Mouse (Mus musculus) hindbrain, embryonic 16.5 days (tissue): ENCODE results near the gene Ptpn1. TPM values are rescaled to one million over a fixed set of nuclear protein-coding genes. Genes with fewer than 3 reads are reported as not detected.

Experiments used
- ATAC-seq: fragments of 200-750 bp; cut with Nextera tagmentation; 2 replicates; pipeline ENCODE4 v1.8.0; 2017; ENCODE audit warnings: moderate TSS enrichment, moderate library complexity
- H3K27ac ChIP-seq: fragments of 300-500 bp; sonication (generic); 2 replicates; pipeline ENCODE4 v1.5.1; 2014; ENCODE audit warnings: low read depth, mild to moderate bottlenecking, control low read depth, low read length, moderate library complexity
- H3K27me3 ChIP-seq: fragments of 300-500 bp; sonication (generic); replicated peaks from 2 replicates; pipeline ENCODE4 v1.6.1; 2014; ENCODE audit warnings: low read length; ENCODE audit not compliant: control insufficient read depth, insufficient read depth
- H3K36me3 ChIP-seq: fragments of 300-500 bp; sonication (generic); 2 replicates; pipeline ENCODE4 v1.6.1; 2014; ENCODE audit warnings: mild to moderate bottlenecking, low read length, moderate library complexity, mixed read lengths; ENCODE audit not compliant: control insufficient read depth, insufficient read depth
- H3K4me1 ChIP-seq: fragments of 300-500 bp; sonication (generic); 2 replicates; pipeline ENCODE4 v1.6.1; 2014; ENCODE audit warnings: low read depth, low read length; ENCODE audit not compliant: control insufficient read depth, insufficient read depth
- H3K4me2 ChIP-seq: fragments of 300-500 bp; sonication (generic); 2 replicates; pipeline ENCODE4 v1.6.1; 2014; ENCODE audit warnings: mild to moderate bottlenecking, low read length, control low read depth, moderate library complexity
- H3K4me3 ChIP-seq: fragments of 300-500 bp; sonication (generic); 2 replicates; pipeline ENCODE4 v1.5.1; 2014; ENCODE audit warnings: mild to moderate bottlenecking, low read length, control low read depth, moderate library complexity
- H3K9ac ChIP-seq: fragments of 300-500 bp; sonication (generic); 2 replicates; pipeline ENCODE4 v1.6.1; 2014; ENCODE audit warnings: low read depth, mild to moderate bottlenecking, control low read depth, low read length, moderate library complexity
- H3K9me3 ChIP-seq: fragments of 300-500 bp; sonication (generic); 2 replicates; pipeline ENCODE4 v1.6.1; 2014; ENCODE audit warnings: mild to moderate bottlenecking, low read length, moderate library complexity; ENCODE audit not compliant: control insufficient read depth
- WGBS: fragments of 180-500 bp; shearing (Covaris S2); extraction: QIAGEN DNeasy Blood & Tissue Kit; methylation state at CpG from one replicate; pipeline ENCODE4 v1.1.7; 2014; 5-methylcytosine and 5-hydroxymethylcytosine counted together
- polyA plus RNA-seq: library from polyadenylated mRNA; unstranded; fragments of >200 nt; fragmentation: Nextera tagmentation; extraction: Ambion mirVana; gene quantifications from 2 replicates; pipeline ENCODE4 v1.2.1, GENCODE M21; 2015

The Ptpn1 gene
- polyA plus RNA-seq, 1 experiment from 2014 or later: 64.8 TPM

- 50% methylated on average over 11 of the region's 12 CpGs for WGBS
- ATAC-seq: no peak
Measured at GRCm38 (mm10) chr2:168003431-168003830, 71.6 kb downstream of the Ptpn1 start.

GRCm38 (mm10) chr2:168004369-168004768, 72.5 kb downstream of the Ptpn1 start:
- Histone ChIP-seq H3K9me3 (peaks cover 6% of the 10 kb centered on the region), H3K9ac (no peak overlapping the region), H3K4me3 (no peak overlapping the region), H3K4me2 (no peak overlapping the region), H3K27me3 (no peaks in the 10 kb centered on the region), H3K4me1 (no peaks in the 10 kb centered on the region), H3K27ac (no peak overlapping the region), H3K36me3 (no peaks in the 10 kb centered on the region)
- ATAC-seq: no peak
- WGBS: 53% methylated on average over 2 of the region's 2 CpGs

More at GRCm38 (mm10) chr2:168003431-168003830, 71.6 kb downstream of the Ptpn1 start:
- Histone ChIP-seq H3K27me3 (no peaks in the 10 kb centered on the region), H3K9me3 (peaks cover 6% of the 10 kb centered on the region), H3K27ac (no peak overlapping the region), H3K9ac (no peak overlapping the region), H3K4me2 (no peak overlapping the region), H3K36me3 (no peaks in the 10 kb centered on the region), H3K4me3 (no peak overlapping the region), H3K4me1 (no peaks in the 10 kb centered on the region)

- Histone ChIP-seq H3K4me3 (no peak overlapping the region), H3K27ac (no peak overlapping the region), H3K4me1 (no peaks in the 10 kb centered on the region), H3K4me2 (no peak overlapping the region), H3K27me3 (no peaks in the 10 kb centered on the region), H3K36me3 (no peaks in the 10 kb centered on the region), H3K9ac (no peak overlapping the region), H3K9me3 (peaks cover 6% of the 10 kb centered on the region)
- no peak for ATAC-seq
- WGBS: 89% methylated on average over 3 of the region's 3 CpGs
Measured at GRCm38 (mm10) chr2:168005005-168005404, 73.1 kb downstream of the Ptpn1 start.

GRCm38 (mm10) chr2:168005616-168006015, 73.8 kb downstream of the Ptpn1 start:
- peaks cover 4% of the 10 kb centered on the region; the same call in 1 of the 2 replicates for H3K4me1 ChIP-seq
- peaks cover 1% of the 10 kb centered on the region for H3K9me3 ChIP-seq
- no peak overlapping the region for H3K4me3 ChIP-seq
- H3K4me2 ChIP-seq: no peak overlapping the region
- no peak overlapping the region for H3K9ac ChIP-seq
- no peak for ATAC-seq
- H3K27ac ChIP-seq: no peak overlapping the region
- 69% methylated on average over 3 of the region's 3 CpGs for WGBS
- H3K27me3 ChIP-seq: no peaks in the 10 kb centered on the region
- H3K36me3 ChIP-seq: no peaks in the 10 kb centered on the region

- no peak for ATAC-seq
Measured at GRCm38 (mm10) chr2:168006489-168006888, 74.6 kb downstream of the Ptpn1 start.

GRCm38 (mm10) chr2:168008132-168008531, 76.3 kb downstream of the Ptpn1 start:
- H3K27ac ChIP-seq: no peak overlapping the region
- H3K9me3 ChIP-seq: no peaks in the 10 kb centered on the region
- 50% methylated on average over 3 of the region's 3 CpGs for WGBS
- no peak for ATAC-seq
- H3K4me2 ChIP-seq: no peak overlapping the region
- peaks cover 4% of the 10 kb centered on the region; the same call in 1 of the 2 replicates for H3K4me1 ChIP-seq
- no peaks in the 10 kb centered on the region for H3K36me3 ChIP-seq
- no peak overlapping the region for H3K9ac ChIP-seq
- no peak overlapping the region for H3K4me3 ChIP-seq
- no peaks in the 10 kb centered on the region for H3K27me3 ChIP-seq

More at GRCm38 (mm10) chr2:168006489-168006888, 74.6 kb downstream of the Ptpn1 start:
- Histone ChIP-seq H3K36me3 (no peaks in the 10 kb centered on the region), H3K27me3 (no peaks in the 10 kb centered on the region), H3K4me2 (no peak overlapping the region), H3K27ac (no peak overlapping the region), H3K9me3 (no peaks in the 10 kb centered on the region), H3K9ac (no peak overlapping the region), H3K4me1 (peaks cover 4% of the 10 kb centered on the region; the same call in 1 of the 2 replicates), H3K4me3 (no peak overlapping the region)
- 91% methylated on average over 6 of the region's 6 CpGs for WGBS

- Histone ChIP-seq H3K27ac (no peak within 1 kb of the TSS), H3K9me3 (no peaks in the 10 kb centered on the region), H3K4me2 (no peak within 1 kb of the TSS), H3K36me3 (no peaks in the 10 kb centered on the region), H3K4me1 (peaks cover 4% of the 10 kb centered on the region; the same call in 1 of the 2 replicates), H3K27me3 (no peaks in the 10 kb centered on the region), H3K4me3 (no peak within 1 kb of the TSS), H3K9ac (no peak within 1 kb of the TSS)
- ATAC-seq: no peak
- 32% methylated on average over 9 of the region's 9 CpGs for WGBS
Measured at GRCm38 (mm10) chr2:168009936-168010668, 78.2 kb downstream of the Ptpn1 start, which contains the start of gene Ripor3. Gene Ripor3 (minus strand): TSS chr2:168010618.

- H3K27me3 ChIP-seq: no peaks in the 10 kb centered on the region
- H3K9ac ChIP-seq: no peak overlapping the region
- H3K4me3 ChIP-seq: no peak overlapping the region
- H3K36me3 ChIP-seq: no peaks in the 10 kb centered on the region
- no peak overlapping the region for H3K27ac ChIP-seq
- peaks cover 4% of the 10 kb centered on the region; the same call in 1 of the 2 replicates for H3K4me1 ChIP-seq
- no peak overlapping the region for H3K4me2 ChIP-seq
- 39% methylated on average over 11 of the region's 11 CpGs for WGBS
- ATAC-seq: no peak
- no peaks in the 10 kb centered on the region for H3K9me3 ChIP-seq
Measured at GRCm38 (mm10) chr2:168010893-168011292, 79.0 kb downstream of the Ptpn1 start.

- no peaks in the 10 kb centered on the region for H3K27me3 ChIP-seq
- H3K4me2 ChIP-seq: no peak overlapping the region
- H3K27ac ChIP-seq: no peak overlapping the region
- H3K4me3 ChIP-seq: no peak overlapping the region
- no peaks in the 10 kb centered on the region for H3K36me3 ChIP-seq
- ATAC-seq: peak; percentile 29
- WGBS: 8% methylated on average over 5 of the region's 5 CpGs
- no peak overlapping the region for H3K9ac ChIP-seq
- no peaks in the 10 kb centered on the region; the same call in none of the 2 replicates for H3K4me1 ChIP-seq
- H3K9me3 ChIP-seq: no peaks in the 10 kb centered on the region
Measured at GRCm38 (mm10) chr2:168016951-168017391, 85.1 kb downstream of the Ptpn1 start.
